Mouse (Mus musculus): ENCODE measurements at regions not wholly inside any gene's neighbourhood (a gene's known extent, or its start where the extent isn't known, plus 50 kb on each side); places are given as distances from the start of the nearest gene placed in this dataset.
"Not testable (repeated sequence)": the region's sequence is repeated elsewhere in the genome, so short reads cannot be mapped to it uniquely, and the experiment has no call there.

DNA sequence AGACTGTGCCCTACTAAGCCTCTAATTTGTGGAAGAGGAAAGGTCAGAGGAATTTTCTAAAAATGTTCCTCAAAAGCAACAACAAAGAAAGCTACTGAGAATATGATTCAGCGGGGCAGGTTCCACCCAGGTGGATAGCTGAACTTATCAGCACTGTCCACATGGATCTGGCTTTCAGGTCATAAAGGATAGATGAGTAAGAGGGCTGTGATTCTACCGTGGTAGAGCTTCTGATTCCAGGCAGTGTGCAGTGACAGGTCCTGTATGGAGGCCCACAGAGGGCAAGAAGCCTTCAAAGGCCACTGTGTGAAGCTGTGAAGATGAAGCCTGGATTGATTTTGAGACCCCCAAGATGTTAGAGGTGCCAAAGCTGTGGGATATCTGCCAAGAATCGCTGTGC is 51.8 kb downstream of the Teddm3 start:
- not testable (repeated sequence) for DNase-seq (ENCODE audit: low read depth, low spot score)

DNA sequence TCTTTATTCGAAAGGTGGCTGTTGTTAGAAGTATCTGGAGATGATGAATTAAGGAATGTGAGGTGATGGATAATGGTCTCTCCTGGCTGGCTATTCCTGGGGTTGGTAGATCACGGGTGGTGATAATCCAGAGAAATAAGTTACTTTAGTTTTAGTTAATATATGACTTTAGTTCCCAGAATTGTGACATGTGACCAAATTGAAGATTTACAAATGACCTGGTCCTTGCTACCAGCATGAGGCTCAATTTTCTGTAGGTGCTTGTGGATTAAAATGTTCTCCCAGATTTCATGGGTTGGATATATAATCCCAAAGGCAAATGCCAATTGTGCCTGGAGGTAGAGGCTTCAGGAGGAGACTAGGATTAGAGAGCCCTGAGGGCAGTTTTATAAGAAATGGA is 53.7 kb downstream of the Teddm3 start:
- DNase-seq (ENCODE audit: low read depth, low spot score): not testable (repeated sequence)

DNA sequence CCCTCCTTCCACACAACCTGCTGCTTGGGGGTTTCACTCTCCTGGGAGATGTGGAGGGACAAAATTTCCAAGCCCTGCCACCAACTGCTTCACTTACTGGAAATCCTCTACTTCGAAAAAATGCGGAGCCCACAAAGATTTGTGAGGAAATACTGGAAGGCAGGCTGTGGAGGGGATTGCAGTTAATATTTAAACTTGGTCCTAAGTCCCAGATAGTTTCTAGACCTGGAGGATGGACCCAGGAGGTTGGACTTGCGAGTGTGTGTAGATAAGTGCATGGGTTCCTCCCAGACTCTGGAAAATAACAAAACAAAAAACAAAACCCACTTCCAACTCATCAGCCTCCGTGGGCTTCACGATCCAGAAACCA is 79.0 kb downstream of the Teddm3 start:
- no peak for DNase-seq (ENCODE audit: low read depth, low spot score)

DNA sequence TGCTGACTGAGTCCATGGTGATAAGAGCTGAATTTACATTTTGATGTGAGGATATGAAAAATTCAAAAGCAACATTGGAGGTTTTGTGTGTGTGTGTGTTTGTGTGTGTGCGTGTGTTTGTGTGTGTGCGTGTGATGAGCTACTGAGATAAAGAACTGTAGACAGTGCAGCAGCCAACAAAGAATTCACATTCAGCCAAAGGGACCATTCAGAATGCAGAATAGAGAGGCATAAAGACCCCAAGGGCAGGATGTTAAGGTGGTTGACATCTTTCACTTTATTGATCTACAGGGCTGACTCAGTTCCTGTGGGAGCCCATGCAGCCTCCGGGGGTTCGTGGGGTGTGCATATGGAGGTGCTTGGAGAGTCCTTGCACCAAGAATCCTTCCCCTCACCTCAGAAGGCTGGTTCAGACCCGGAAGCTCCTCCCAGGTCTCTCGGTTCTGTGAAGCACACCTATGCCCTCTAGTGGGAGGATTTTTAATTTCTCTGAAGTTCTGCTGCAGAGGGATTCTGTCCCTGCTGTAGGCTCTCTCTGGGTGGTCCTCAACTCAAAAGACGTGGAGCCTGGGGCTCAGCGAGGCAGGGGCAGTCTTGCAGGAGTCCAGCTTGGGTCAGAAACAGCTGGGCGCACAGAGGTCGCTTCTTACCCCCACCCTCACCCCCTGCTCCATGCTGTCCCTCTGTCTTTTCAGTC is 79.6 kb downstream of the Teddm3 start:
- DNase-seq (ENCODE audit: low read depth, low spot score): not testable (repeated sequence)

DNA sequence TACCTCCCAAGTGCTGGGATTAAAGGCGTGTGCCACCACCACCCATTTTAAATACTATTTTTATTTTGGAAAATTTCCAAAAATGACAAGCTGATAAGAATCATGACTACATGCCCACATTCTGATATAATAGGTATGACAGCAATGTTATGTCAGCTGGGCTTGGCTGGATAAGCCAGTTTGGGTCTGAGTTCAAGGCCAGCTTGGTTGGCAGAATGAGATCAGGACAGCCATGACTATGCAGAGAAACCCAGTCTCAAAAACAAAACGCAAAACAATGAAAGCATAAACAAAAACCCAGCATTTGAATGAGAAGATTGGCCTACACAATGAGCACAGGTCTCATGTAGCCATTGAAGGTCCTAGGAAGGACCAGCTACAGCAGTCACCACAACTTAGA is 93.6 kb downstream of the Teddm3 start:
- DNase-seq (ENCODE audit: low read depth, low spot score): no peak

DNA sequence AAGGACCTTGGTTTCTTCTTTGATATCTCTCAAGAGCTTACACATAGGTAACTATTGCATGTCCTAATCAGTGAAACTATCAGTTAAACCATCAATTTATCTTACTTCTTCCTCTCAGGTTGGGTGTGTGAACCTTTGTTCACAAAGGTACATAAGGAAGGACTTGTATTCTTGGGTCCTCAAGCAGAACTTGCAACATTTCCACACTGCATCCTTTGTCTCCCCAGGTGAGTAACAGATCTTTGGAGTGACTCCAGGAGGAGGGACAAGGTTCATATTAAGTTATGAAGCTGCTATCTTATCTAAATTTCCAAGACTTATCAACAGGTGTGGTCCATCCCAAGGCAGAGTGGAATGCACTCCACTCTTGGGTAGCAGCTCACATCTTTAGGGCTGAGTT is 99.0 kb downstream of the Teddm3 start:
- no peak for DNase-seq (ENCODE audit: low read depth, low spot score)

DNA sequence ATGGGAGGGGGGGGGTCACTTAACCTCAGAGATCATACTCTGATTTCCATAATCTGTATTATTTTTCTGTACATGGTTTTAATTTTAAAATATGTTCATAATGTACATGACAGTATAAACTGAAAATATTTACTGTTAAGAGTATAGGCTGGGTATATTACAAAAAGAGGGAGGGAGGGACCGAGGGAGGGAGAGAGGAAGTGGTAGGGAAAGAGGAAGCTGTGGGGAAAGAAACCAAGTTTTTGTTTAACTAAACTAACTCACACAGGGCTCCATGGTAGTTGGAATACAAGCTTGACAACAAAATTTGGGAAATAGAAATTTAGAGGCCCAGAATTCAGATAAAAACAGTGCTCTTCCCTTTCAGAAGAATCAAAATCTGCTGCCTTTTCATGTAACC is 131.7 kb downstream of the Teddm3 start:
- not testable (repeated sequence) for DNase-seq (ENCODE audit: low read depth, low spot score)

DNA sequence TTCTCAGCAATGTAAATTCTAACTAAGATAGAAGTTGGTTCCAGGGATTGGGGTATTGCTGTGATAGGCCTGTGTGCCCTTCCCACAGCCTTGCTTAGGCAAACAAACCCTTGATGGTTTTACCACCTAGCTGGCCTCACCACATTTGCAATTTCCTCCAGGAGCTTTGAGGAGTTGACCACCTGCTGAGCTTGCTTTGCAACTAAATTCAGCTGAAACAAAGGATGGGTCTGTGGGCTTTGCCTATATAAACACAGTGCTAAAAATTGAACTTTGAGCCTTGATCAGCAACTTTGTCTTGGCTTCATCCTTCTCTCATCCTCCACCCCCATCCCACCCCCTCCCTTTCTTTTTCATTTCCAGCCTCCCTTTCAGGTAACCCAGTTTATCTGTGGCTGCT is 148.9 kb downstream of the Teddm3 start:
- DNase-seq (ENCODE audit: low read depth, low spot score): peak; percentile 61

DNA sequence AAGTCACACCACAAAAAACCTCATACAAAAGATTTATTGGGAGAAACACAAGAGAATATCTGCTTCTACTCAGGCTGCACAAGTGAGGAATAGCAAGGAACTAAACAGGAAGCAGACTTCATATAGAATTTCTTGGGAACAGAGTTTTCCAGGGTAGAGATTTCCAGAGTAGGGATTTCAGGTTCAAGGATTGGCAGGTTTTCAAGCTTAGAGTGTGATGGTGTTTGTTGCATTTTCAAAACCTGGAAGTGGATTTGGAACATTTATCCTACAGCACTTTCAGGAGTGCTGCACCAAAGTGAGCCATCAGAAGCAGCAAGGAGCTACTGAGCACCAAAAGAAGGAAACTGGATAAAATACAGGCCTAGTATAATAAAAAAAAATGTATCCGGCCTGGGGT is 152.7 kb downstream of the Teddm3 start:
- no peak for DNase-seq (ENCODE audit: low read depth, low spot score)

DNA sequence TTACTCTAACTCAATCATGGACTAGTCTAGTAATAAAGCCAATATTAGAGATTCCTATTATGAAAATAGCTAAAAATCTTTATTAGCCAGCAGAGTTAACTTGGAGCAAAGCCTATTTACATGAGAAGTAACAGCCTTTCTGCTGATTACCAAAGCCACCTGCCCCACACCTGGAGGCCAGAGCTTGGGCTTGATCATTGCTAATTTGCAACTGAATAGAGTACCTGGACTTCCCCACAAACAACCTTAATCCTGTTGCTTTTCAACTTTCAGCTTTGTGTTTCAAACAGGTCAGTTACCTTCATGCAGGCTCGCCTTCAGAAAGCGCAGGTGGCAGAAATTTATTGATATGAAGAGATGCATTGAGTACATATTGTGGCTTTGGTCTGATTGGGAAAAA is 163.3 kb downstream of the Teddm3 start:
- DNase-seq (ENCODE audit: low read depth, low spot score): peak; percentile 26

DNA sequence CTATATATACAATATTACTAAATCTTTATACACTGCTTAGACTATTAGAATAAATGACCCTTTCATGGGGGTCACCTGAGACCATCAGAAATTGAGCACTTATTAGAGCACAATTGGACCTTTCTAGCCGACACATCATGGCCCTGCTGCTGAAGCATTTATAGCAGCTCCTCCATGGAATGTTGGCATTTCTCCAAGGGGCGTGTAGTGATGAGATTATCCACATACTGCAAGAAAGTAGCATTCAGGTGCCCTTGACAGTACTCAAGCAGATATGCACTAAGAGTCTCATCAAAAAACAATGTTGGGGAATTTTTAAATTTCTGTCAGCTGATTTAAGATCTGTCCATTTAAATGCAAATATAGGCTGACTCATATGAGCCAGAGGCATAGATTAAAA is 178.4 kb downstream of the Teddm3 start:
- peak; percentile 26 for DNase-seq (ENCODE audit: low read depth, low spot score)

DNA sequence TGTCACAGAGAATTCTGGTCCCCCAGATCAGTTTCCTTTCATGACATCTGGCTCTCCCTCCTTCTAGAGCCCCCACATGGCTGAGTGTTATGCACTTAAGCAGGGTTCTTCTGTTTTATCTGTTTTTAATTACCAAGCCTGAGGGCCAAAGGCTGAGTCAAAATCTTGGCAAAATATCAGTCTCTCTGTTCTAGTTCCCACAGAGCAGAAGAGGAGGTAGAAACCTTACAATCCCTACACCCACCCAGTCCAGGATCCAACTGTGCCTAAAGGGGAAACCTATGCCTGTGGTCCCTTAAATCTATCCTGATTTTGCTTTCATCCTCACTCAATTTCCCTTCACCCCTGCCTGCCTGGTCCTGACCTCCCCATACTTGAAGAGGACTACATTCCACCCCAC is 181.4 kb downstream of the Teddm3 start:
- no peak for DNase-seq (ENCODE audit: low read depth, low spot score)

DNA sequence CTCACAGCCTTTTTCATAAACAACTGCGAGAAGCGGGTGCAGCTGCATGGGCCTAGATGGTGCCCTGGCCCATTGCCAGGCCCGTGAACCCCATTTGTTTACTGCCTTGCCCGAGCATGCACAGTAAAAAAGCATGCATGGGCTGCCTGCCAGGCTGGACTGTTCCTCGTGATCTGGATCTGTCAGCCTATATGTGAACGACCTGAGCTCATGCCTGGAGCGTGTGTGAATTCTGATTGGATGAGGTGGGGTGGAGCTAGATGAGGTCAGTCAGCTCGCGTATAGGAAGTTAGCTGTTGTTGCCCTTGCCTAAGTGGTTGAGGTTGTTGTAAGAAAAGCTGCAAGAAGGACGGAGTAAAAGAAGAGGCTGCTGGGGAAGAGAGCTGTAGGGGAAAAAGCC is 194.9 kb downstream of the Teddm3 start:
- DNase-seq (ENCODE audit: low read depth, low spot score): peak; percentile 3

DNA sequence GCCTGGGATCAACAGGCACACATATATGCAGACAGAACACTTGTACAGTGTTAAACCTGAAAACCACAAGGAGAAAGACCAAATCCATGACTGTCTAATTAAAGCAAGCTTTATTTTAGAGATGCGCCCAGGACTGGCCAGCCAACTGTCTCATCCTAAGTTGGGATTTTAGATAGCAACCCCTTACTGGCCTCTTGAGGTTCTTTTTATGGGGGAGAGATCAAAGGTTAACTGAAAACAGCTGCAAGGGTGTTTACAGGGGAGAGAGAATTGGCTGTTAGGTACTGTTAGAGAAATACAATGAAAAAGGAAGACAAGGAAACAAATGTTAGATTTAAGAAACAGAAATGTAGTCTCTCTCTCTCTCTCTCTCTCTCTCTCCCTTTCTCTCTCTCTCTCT is 202.4 kb upstream of the Thpo start:
- no peak for DNase-seq (ENCODE audit: low read depth, low spot score)

DNA sequence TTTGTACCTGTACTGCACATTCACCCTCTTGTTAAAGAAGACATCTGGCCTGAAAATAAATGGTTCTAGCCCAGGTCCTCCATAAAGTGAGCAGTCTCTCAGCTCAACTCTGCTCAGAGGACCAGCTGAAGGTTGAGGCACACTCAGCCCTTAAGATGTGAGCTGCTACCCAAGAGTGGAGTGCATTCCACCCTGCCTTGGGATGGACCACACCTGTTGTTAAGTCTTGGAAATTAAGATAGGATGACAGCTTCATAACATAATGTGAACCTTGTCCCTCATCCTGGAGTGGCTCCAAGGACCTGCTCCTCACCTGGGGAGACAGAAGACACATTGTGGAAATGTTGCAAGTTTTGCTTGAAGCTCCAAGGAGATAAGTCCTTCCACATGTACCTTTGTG is 200.5 kb upstream of the Thpo start:
- not testable (repeated sequence) for DNase-seq (ENCODE audit: low read depth, low spot score)

DNA sequence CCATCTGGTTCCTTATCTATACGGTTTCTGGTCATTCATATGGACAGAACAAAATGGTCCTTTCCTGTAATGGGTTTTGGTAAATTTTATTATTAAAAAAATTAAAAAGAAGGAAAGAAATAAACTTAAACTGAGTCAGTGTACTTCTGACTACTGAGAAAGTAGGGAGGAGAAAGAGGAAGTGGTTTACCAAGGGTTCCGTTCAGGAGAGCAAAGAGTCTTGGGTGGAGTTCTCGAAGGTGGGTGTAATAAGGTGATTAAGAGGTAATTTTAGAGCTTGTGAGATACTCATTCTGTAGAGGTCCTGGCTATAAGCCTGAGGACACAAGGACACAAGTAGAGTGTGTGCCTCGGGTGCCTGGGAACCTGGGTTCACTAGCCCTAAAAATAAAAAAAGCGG is 195.7 kb upstream of the Thpo start:
- DNase-seq (ENCODE audit: low read depth, low spot score): not testable (repeated sequence)

DNA sequence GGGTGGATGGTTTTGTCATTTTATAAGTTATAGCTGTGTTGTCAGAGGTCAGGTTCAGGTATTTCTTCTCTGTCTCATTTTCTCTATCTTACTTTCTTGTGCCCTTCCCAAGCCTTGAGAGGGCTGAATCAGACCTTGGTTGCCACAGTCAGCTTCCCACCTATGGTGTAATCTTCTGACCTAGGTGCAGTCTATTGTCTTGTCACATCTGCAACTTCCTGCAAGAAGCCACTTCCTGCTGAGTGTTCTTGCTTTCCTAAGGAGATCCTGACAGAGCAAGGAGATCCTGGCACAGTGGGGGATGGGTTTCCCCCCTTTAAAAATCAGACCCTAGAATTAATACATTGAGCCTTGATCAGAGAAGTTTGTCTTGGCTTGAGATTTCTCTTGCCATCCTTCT is 191.5 kb upstream of the Thpo start:
- not testable (repeated sequence) for DNase-seq (ENCODE audit: low read depth, low spot score)

DNA sequence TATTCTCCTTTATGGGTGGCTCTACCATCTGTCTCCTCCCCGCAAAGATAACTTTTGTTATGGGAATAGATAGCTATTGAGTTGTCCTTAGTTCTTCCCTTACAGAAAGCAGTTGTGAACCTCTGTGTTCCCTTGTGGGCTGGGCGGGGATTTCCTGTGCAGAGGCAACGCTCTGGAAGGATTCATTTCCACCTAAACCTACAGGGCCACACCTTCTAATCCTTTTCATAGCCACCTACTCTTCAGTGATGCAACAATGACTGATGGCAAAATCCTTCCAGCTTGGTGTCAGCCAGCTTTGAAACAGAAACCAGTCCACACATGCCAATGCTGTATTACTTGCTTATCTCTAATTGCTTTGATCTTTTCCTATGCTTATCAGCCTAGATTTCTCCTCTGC is 176.6 kb upstream of the Thpo start:
- DNase-seq (ENCODE audit: low read depth, low spot score): peak; percentile 68

DNA sequence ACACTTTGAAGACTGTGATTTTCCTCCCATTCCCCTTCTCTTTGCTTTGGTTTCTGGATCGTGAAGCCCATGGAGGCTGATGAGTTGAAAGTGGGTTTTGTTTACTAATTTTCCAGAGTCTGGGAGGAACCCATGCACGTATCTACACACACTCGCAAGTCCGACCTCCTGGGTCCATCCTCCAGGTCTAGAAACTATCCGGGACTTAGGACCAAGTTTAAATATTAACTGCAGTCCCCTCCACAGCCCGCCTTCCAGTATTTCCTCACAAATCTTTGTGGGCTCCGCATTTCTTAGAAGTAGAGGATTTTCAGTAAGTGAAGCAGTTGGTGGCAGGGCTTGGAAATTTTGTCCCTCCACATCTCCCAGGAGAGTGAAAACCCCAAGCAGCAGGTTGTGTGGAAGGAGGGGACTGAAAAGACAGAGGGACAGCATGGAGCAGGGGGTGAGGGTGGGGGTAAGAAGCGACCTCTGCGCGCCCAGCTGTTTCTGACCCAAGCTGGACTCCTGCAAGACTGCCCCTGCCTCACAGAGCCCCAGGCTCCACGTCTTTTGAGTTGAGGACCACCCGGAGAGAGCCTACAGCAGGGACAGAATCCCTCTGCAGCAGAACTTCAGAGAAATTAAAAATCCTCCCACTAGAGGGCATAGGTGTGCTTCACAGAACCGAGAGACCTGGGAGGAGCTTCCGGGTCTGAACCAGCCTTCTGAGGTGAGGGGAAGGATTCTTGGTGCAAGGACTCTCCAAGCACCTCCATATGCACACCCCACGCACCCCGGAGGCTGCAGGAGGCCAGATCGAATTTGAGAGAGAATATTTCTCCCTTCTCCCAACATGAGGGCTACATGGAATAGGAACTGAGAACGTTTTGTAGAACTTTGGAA is 174.4 kb upstream of the Thpo start:
- peak; percentile 72 for DNase-seq (ENCODE audit: low read depth, low spot score)

DNA sequence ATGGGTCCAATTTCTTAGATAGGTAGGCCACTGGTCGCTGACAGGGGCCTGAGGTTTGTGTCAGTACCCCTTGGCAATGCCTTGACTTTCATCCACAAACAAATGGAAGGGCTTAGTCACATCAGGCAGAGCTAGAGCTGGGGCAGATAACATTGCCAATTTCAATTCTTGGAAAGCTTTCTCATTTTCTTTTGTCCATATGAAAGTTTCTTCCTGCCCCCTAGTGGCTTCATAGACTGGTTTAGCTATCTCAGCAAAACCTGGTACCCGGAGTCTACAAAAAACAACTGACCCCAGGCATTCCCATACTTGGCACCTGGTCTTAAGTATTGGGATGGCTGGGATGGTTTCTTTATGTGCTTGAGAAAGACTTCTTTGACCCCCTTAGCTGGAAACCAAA is 161.4 kb upstream of the Thpo start:
- DNase-seq (ENCODE audit: low read depth, low spot score): peak; percentile 44

DNA sequence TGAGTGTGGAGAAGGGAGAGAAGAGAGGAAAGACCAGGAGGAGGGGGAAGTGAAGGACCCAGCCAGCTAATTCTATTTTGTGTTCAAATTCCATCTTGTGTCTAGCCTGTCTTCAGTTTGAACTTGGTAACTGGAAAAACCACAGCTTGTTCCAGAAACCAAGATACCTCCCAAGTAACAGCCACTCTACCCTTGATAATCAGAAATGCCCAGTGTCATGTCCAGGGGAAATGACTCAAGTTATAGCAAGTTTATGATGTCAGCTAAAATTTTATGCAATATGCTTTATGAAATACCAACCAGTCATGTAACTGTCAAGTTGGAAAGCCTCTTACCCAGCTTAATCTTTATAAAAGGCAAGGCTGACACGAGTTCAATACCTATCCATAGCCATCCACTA is 137.4 kb upstream of the Thpo start:
- no peak for DNase-seq (ENCODE audit: low read depth, low spot score)

DNA sequence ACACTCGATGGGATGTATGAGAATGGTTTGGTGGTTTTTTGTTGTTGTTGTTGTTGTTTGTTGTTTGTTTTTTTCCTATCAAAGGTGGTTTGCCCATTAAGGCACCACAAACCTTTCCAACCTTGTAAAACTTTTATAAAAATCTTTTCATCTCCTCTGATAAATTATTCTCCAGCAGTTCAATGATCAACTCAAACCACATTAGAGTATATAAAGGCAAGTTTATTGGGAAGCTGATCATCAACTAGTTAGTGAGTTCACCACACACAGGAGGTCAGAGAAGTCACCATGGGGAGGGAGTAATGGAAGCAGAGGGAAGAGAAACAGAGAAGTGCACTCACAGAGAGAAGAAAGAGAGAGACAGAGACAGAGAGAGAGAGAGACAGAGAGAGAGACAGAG is 132.5 kb upstream of the Thpo start:
- no peak for DNase-seq (ENCODE audit: low read depth, low spot score)

DNA sequence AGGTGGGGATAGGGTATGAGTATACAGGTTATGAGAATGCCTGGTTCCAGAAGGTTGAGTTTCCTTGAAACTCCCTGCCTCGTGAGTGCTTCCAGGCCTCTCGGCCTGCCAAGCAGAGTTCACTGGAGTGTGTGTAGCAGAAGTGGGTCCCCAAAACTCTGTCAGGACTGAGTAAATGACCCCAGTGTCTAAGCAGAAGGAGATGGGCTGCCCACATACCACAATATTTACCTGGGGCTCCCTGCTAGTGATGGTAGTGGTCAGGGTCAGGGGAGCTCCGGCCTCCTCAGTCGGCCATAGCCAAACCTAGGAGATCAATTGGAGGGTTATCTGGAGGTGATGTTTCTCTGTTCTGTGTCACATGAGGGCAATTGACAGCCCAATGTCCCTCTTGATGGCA is 126.9 kb upstream of the Thpo start:
- peak; percentile 59 for DNase-seq (ENCODE audit: low read depth, low spot score)
